ENCODE assay signal across 8 mouse cellular contexts in genomic region chr13:83714466-83715307, GRCm38 (mm10).
DNase-seq lines count a peak whose midpoint lies in the region; ATAC-seq lines count a peak whose summit lies in the region.

No protein-coding gene starts in this region.

- 1% methylated on average over 22 of the region's 22 CpGs for WGBS in hindbrain, embryonic 16.5 days

- H3K27me3 ChIP-seq in hindbrain, embryonic 16.5 days (replicated peaks; ENCODE audit: control insufficient read depth, insufficient read depth, low read length), result 0 out of 2 replicates have a peak, but pooled peaks cover 3% of the 10 kb centered on the region
- peaks cover 84% of the 10 kb centered on the region for H3K27me3 ChIP-seq in megakaryocyte, embryonic 14.5 days (replicated peaks)

- H3K27ac ChIP-seq in hindbrain, embryonic 16.5 days (ENCODE audit: low read depth, low read length), result peak overlapping the region; percentile 84

- peak overlapping the region; percentile 42 for H3K4me3 ChIP-seq in hindbrain, embryonic 16.5 days (ENCODE audit: low read length)
- peak overlapping the region; percentile 81 for H3K4me3 ChIP-seq in megakaryocyte, embryonic 14.5 days (replicated peaks)

- peak; percentile 79 for DNase-seq in R1 (ENCODE audit: low read depth, low spot score)
- DNase-seq in cerebellum, postnatal 25 days, result peak; percentile 98 to 99
- peak; percentile 71 for DNase-seq in gastrocnemius, adult 18-20 months (ENCODE audit: low spot score)
- peak; percentile 96 to 97 for DNase-seq in left cerebral cortex, adult 18-20 months (ENCODE audit: low spot score in 2 of 2)
- peak; percentile 96 to 97 for DNase-seq in right cerebral cortex, postnatal 10 days (ENCODE audit: low spot score in 2 of 2)
- peak; percentile 71 for DNase-seq in urinary bladder, postnatal 25 days (ENCODE audit: low spot score)

- H3K4me2 ChIP-seq in hindbrain, embryonic 16.5 days (ENCODE audit: low read length), result peak overlapping the region; percentile 75

- no peaks in the 10 kb centered on the region for H3K36me3 ChIP-seq in hindbrain, embryonic 16.5 days (ENCODE audit: control insufficient read depth, insufficient read depth, low read length)
- no peaks in the 10 kb centered on the region for H3K36me3 ChIP-seq in megakaryocyte, embryonic 14.5 days (replicated peaks; ENCODE audit: low read length)

- H3K4me1 ChIP-seq in hindbrain, embryonic 16.5 days (ENCODE audit: control insufficient read depth, insufficient read depth, low read depth, low read length), result peaks cover 5% of the 10 kb centered on the region; the same call in 1 of the 2 replicates
- peaks cover 29% of the 10 kb centered on the region for H3K4me1 ChIP-seq in megakaryocyte, embryonic 14.5 days

- H3K9ac ChIP-seq in hindbrain, embryonic 16.5 days (ENCODE audit: low read depth, low read length), result peak overlapping the region; percentile 71

- peak; percentile 93 for ATAC-seq in hindbrain, embryonic 16.5 days

- H3K9me3 ChIP-seq in hindbrain, embryonic 16.5 days (ENCODE audit: control insufficient read depth, low read length), result no peaks in the 10 kb centered on the region
- H3K9me3 ChIP-seq in megakaryocyte, embryonic 14.5 days, result no peaks in the 10 kb centered on the region

Comparison
In these comparisons a context has a peak if more than half of its experiments do, and no peak if none do; other contexts are left out.
1. Peak in every context shown above with its lines: DNase-seq, ATAC-seq, H3K4me3 ChIP-seq and H3K27ac ChIP-seq.